Mouse (Mus musculus): ENCODE measurements around the gene Rassf10. TPM values are rescaled to one million over a fixed set of nuclear protein-coding genes. Genes with fewer than 3 reads are reported as not detected.

Gene Rassf10
- polyA plus RNA-seq, 1 experiment from 2014 or later, result 1.1 TPM

GRCm38 (mm10) chr7:112983316-112983715 is 29.6 kb downstream of the Rassf10 start:
- H3K27ac ChIP-seq (replicated peaks; ENCODE audit: low read depth, low read length), result no peak overlapping the region
- no peaks in the 10 kb centered on the region for H3K27me3 ChIP-seq (ENCODE audit: control insufficient read depth, insufficient read depth, low read length)
- H3K4me1 ChIP-seq (ENCODE audit: control insufficient read depth, insufficient read depth, low read length), result no peaks in the 10 kb centered on the region
- no peak overlapping the region for H3K4me2 ChIP-seq (ENCODE audit: low read depth, severe bottlenecking)
- ATAC-seq (ENCODE audit: insufficient number of reproducible peaks, low FRiP score, low TSS enrichment, low read depth) (no peak), DNase-seq (ENCODE audit: low spot score) (no peak)
- no peak overlapping the region for H3K9ac ChIP-seq (ENCODE audit: low read length)
- H3K9me3 ChIP-seq (ENCODE audit: control insufficient read depth, low read length), result no peaks in the 10 kb centered on the region
- H3K36me3 ChIP-seq (ENCODE audit: control insufficient read depth, insufficient read depth, low read length), result no peaks in the 10 kb centered on the region
- H3K4me3 ChIP-seq (ENCODE audit: low read depth, low read length), result no peak overlapping the region
- 62% methylated on average over 5 of the region's 5 CpGs for WGBS

GRCm38 (mm10) chr7:112984704-112985577 is 31.2 kb downstream of the Rassf10 start:
- Histone ChIP-seq H3K4me1 (ENCODE audit: control insufficient read depth, insufficient read depth, low read length) (no peaks in the 10 kb centered on the region), H3K4me3 (ENCODE audit: low read depth, low read length) (no peak overlapping the region), H3K9ac (ENCODE audit: low read length) (no peak overlapping the region), H3K36me3 (ENCODE audit: control insufficient read depth, insufficient read depth, low read length) (no peaks in the 10 kb centered on the region), H3K27ac (replicated peaks; ENCODE audit: low read depth, low read length) (no peak overlapping the region), H3K4me2 (ENCODE audit: low read depth, severe bottlenecking) (no peak overlapping the region), H3K9me3 (ENCODE audit: control insufficient read depth, low read length) (no peaks in the 10 kb centered on the region), H3K27me3 (ENCODE audit: control insufficient read depth, insufficient read depth, low read length) (no peaks in the 10 kb centered on the region)
- WGBS, result 67% methylated on average over 17 of the region's 17 CpGs
- no peak for ATAC-seq (ENCODE audit: insufficient number of reproducible peaks, low FRiP score, low TSS enrichment, low read depth)
- no peak for DNase-seq (ENCODE audit: low spot score)

GRCm38 (mm10) chr7:112985578-112985949 is 31.8 kb downstream of the Rassf10 start:
- ATAC-seq (ENCODE audit: insufficient number of reproducible peaks, low FRiP score, low TSS enrichment, low read depth) (no peak), DNase-seq (ENCODE audit: low spot score) (no peak)
- no peak overlapping the region for H3K4me3 ChIP-seq (ENCODE audit: low read depth, low read length)
- H3K27me3 ChIP-seq (ENCODE audit: control insufficient read depth, insufficient read depth, low read length), result no peaks in the 10 kb centered on the region
- WGBS, result 59% methylated on average over 8 of the region's 8 CpGs
- no peaks in the 10 kb centered on the region for H3K9me3 ChIP-seq (ENCODE audit: control insufficient read depth, low read length)
- H3K9ac ChIP-seq (ENCODE audit: low read length), result no peak overlapping the region
- no peaks in the 10 kb centered on the region for H3K36me3 ChIP-seq (ENCODE audit: control insufficient read depth, insufficient read depth, low read length)
- no peaks in the 10 kb centered on the region for H3K4me1 ChIP-seq (ENCODE audit: control insufficient read depth, insufficient read depth, low read length)
- H3K27ac ChIP-seq (replicated peaks; ENCODE audit: low read depth, low read length), result no peak overlapping the region
- H3K4me2 ChIP-seq (ENCODE audit: low read depth, severe bottlenecking), result no peak overlapping the region

GRCm38 (mm10) chr7:112992928-112993327 is 39.2 kb downstream of the Rassf10 start:
- Histone ChIP-seq H3K27me3 (ENCODE audit: control insufficient read depth, insufficient read depth, low read length) (no peaks in the 10 kb centered on the region), H3K36me3 (ENCODE audit: control insufficient read depth, insufficient read depth, low read length) (no peaks in the 10 kb centered on the region), H3K4me1 (ENCODE audit: control insufficient read depth, insufficient read depth, low read length) (no peaks in the 10 kb centered on the region), H3K27ac (replicated peaks; ENCODE audit: low read depth, low read length) (no peak overlapping the region), H3K9ac (ENCODE audit: low read length) (no peak overlapping the region), H3K4me3 (ENCODE audit: low read depth, low read length) (no peak overlapping the region), H3K9me3 (ENCODE audit: control insufficient read depth, low read length) (no peaks in the 10 kb centered on the region), H3K4me2 (ENCODE audit: low read depth, severe bottlenecking) (no peak overlapping the region)
- ATAC-seq (ENCODE audit: insufficient number of reproducible peaks, low FRiP score, low TSS enrichment, low read depth) (no peak), DNase-seq (ENCODE audit: low spot score) (no peak)
- WGBS, result 73% methylated on average over 5 of the region's 5 CpGs

GRCm38 (mm10) chr7:113003565-113004255 is 49.9 kb downstream of the Rassf10 start:
- Histone ChIP-seq H3K36me3 (ENCODE audit: control insufficient read depth, insufficient read depth, low read length) (no peaks in the 10 kb centered on the region), H3K9me3 (ENCODE audit: control insufficient read depth, low read length) (no peaks in the 10 kb centered on the region), H3K4me2 (ENCODE audit: low read depth, severe bottlenecking) (no peak overlapping the region), H3K27me3 (ENCODE audit: control insufficient read depth, insufficient read depth, low read length) (no peaks in the 10 kb centered on the region), H3K27ac (replicated peaks; ENCODE audit: low read depth, low read length) (no peak overlapping the region), H3K9ac (ENCODE audit: low read length) (no peak overlapping the region), H3K4me1 (ENCODE audit: control insufficient read depth, insufficient read depth, low read length) (no peaks in the 10 kb centered on the region), H3K4me3 (ENCODE audit: low read depth, low read length) (no peak overlapping the region)
- no peak for DNase-seq (ENCODE audit: low spot score)
- WGBS, result 77% methylated on average over 3 of the region's 3 CpGs
- ATAC-seq (ENCODE audit: insufficient number of reproducible peaks, low FRiP score, low TSS enrichment, low read depth), result no peak

GRCm38 (mm10) chr7:113005726-113006125 is 52.0 kb downstream of the Rassf10 start:
- WGBS, result 83% methylated on average over 6 of the region's 6 CpGs
- H3K9me3 ChIP-seq (ENCODE audit: control insufficient read depth, low read length), result no peaks in the 10 kb centered on the region
- ATAC-seq (ENCODE audit: insufficient number of reproducible peaks, low FRiP score, low TSS enrichment, low read depth), result no peak

More at GRCm38 (mm10) chr7:113005726-113006125, 52.0 kb downstream of the Rassf10 start:
- Histone ChIP-seq H3K4me2 (ENCODE audit: low read depth, severe bottlenecking) (no peak overlapping the region), H3K4me1 (ENCODE audit: control insufficient read depth, insufficient read depth, low read length) (no peaks in the 10 kb centered on the region), H3K27me3 (ENCODE audit: control insufficient read depth, insufficient read depth, low read length) (no peaks in the 10 kb centered on the region), H3K4me3 (ENCODE audit: low read depth, low read length) (no peak overlapping the region), H3K27ac (replicated peaks; ENCODE audit: low read depth, low read length) (no peak overlapping the region), H3K9ac (ENCODE audit: low read length) (no peak overlapping the region), H3K36me3 (ENCODE audit: control insufficient read depth, insufficient read depth, low read length) (no peaks in the 10 kb centered on the region)
- no peak for DNase-seq (ENCODE audit: low spot score)

All from limb, embryonic 11.5 days (tissue).